Comparison of ENCODE assay signal across 28 mouse cellular contexts in the genomic region with DNA sequence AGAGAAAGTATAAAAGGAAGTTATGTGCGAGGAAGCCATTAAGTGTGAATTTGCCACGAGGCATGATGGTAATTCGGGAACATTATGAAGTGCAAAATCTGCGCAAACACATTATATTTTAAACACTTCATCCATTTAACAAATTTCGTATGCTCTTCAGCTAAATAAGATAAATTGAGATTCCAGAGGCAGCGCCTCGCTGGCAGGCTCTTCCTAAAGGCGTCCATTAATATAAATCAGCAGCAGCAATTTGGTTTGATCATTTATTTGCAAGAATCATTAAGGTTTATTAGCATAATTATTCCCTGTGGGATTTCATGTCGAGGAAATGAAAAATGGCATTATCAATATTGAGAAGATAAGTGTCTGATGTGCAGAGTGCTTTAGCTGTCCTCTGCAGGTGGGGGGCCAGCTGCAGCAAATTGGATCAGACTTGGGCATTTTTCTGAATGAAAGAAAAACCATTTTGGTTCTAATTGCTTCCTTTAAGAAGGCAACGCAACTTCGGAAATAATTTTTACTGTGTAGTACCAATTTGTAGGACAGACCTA. TPM values are rescaled to one million over a fixed set of nuclear protein-coding genes. Genes with fewer than 3 reads are reported as not detected.
DNase-seq lines count a peak whose midpoint lies in the region; ATAC-seq and TF ChIP-seq lines count a peak whose summit lies in the region.
"Had no signal": no experiment of that assay in that cellular context is flagged by ENCODE, and none has a peak within 500 bp of the region (broad histone marks: within the 10 kb centered on the region; RNA-seq: fewer than 3 reads in every experiment).

No protein-coding gene starts in this region.

- WGBS in forebrain, postnatal 0 days = 54% methylated on average over 11 of the region's 11 CpGs
- 81% methylated on average over 11 of the region's 11 CpGs for WGBS in forebrain, embryonic 11.5 days
- WGBS in midbrain, embryonic 16.5 days = 59% methylated on average over 11 of the region's 11 CpGs
- WGBS in midbrain, embryonic 10.5 days = 89% methylated on average over 11 of the region's 11 CpGs
- 48% methylated on average over 11 of the region's 11 CpGs for WGBS in hindbrain, embryonic 16.5 days

- no peaks in the 10 kb centered on the region for H3K4me1 ChIP-seq in forebrain, postnatal 0 days (ENCODE audit: insufficient read depth)
- no peaks in the 10 kb centered on the region for H3K4me1 ChIP-seq in forebrain, embryonic 11.5 days (replicated peaks; ENCODE audit: control insufficient read depth, insufficient read depth, low read length)
- peaks cover 18% of the 10 kb centered on the region for H3K4me1 ChIP-seq in midbrain, embryonic 16.5 days (ENCODE audit: control insufficient read depth, insufficient read depth, low read length)
- H3K4me1 ChIP-seq in midbrain, embryonic 10.5 days = peaks cover 17% of the 10 kb centered on the region
- peaks cover 15% of the 10 kb centered on the region for H3K4me1 ChIP-seq in hindbrain, embryonic 16.5 days (ENCODE audit: control insufficient read depth, insufficient read depth, low read depth, low read length)

- TF ChIP-seq CTCF in forebrain, postnatal 0 days (IDR thresholded peaks at IDR 0.05; ENCODE audit: low read depth) = no peak

- no peak overlapping the region for H3K27ac ChIP-seq in forebrain, postnatal 0 days (ENCODE audit: low read depth, low read length)
- no peak overlapping the region for H3K27ac ChIP-seq in forebrain, embryonic 11.5 days (ENCODE audit: low read depth, low read length)
- no peak overlapping the region for H3K27ac ChIP-seq in midbrain, embryonic 16.5 days (ENCODE audit: low read length)
- H3K27ac ChIP-seq in midbrain, embryonic 10.5 days (replicated peaks) = no peak overlapping the region
- H3K27ac ChIP-seq in hindbrain, embryonic 16.5 days (ENCODE audit: low read depth, low read length) = no peak overlapping the region
- H3K27ac ChIP-seq: embryonic facial prominence, embryonic 13.5 days; limb, embryonic 10.5 days; limb, embryonic 15.5 days; liver, embryonic 13.5 days had no signal

- no peak for DNase-seq in forebrain, postnatal 0 days
- no peak for DNase-seq in forebrain, embryonic 11.5 days (ENCODE audit: low spot score)
- DNase-seq in midbrain, embryonic 10.5 days (ENCODE audit: low spot score) = no peak
- DNase-seq in right cerebral cortex, adult 18-20 months = no peak
- no peak for DNase-seq in thymus, postnatal 25 days
- DNase-seq: adrenal gland, postnatal 14 days; cerebellum, adult 11-12 months; cerebellum, adult 9-11 months; gastrocnemius, postnatal 25 days; heart, adult 18-20 months; heart, postnatal 36 days; kidney, adult 11 months; kidney, postnatal 14 days; layer of hippocampus, adult 9-11 months; liver, embryonic 13.5 days; lung, adult 18-20 months; lung, postnatal 4 days; right cerebral cortex, postnatal 14 days had no signal

- no peak overlapping the region for H3K4me3 ChIP-seq in forebrain, postnatal 0 days (ENCODE audit: low read depth, low read length)
- no peak overlapping the region for H3K4me3 ChIP-seq in forebrain, embryonic 11.5 days (ENCODE audit: low read depth, low read length)
- no peak overlapping the region for H3K4me3 ChIP-seq in midbrain, embryonic 16.5 days (ENCODE audit: low read depth, low read length)
- no peak overlapping the region for H3K4me3 ChIP-seq in midbrain, embryonic 10.5 days
- no peak overlapping the region for H3K4me3 ChIP-seq in hindbrain, embryonic 16.5 days (ENCODE audit: low read length)
- H3K4me3 ChIP-seq: embryonic facial prominence, embryonic 13.5 days; limb, embryonic 10.5 days; limb, embryonic 15.5 days; liver, embryonic 13.5 days; megakaryocyte, embryonic 14.5 days had no signal

- H3K36me3 ChIP-seq in forebrain, postnatal 0 days (ENCODE audit: insufficient read depth) = no peaks in the 10 kb centered on the region
- no peaks in the 10 kb centered on the region for H3K36me3 ChIP-seq in forebrain, embryonic 11.5 days (ENCODE audit: control insufficient read depth, insufficient read depth, low read length)
- no peaks in the 10 kb centered on the region for H3K36me3 ChIP-seq in midbrain, embryonic 16.5 days (ENCODE audit: control insufficient read depth, insufficient read depth, low read length)
- H3K36me3 ChIP-seq in midbrain, embryonic 10.5 days = no peaks in the 10 kb centered on the region
- no peaks in the 10 kb centered on the region for H3K36me3 ChIP-seq in hindbrain, embryonic 16.5 days (ENCODE audit: control insufficient read depth, insufficient read depth, low read length)
- H3K36me3 ChIP-seq: embryonic facial prominence, embryonic 13.5 days; limb, embryonic 10.5 days; limb, embryonic 15.5 days; liver, embryonic 13.5 days had no signal

- H3K9me3 ChIP-seq in forebrain, postnatal 0 days (ENCODE audit: low read length) = no peaks in the 10 kb centered on the region
- H3K9me3 ChIP-seq in forebrain, embryonic 11.5 days (ENCODE audit: control insufficient read depth, low read length) = no peaks in the 10 kb centered on the region
- no peaks in the 10 kb centered on the region for H3K9me3 ChIP-seq in midbrain, embryonic 16.5 days (replicated peaks; ENCODE audit: control insufficient read depth, low read length, poor library complexity, severe bottlenecking)
- 0 out of 2 replicates have a peak, but pooled peaks cover 4% of the 10 kb centered on the region for H3K9me3 ChIP-seq in midbrain, embryonic 10.5 days (replicated peaks)
- H3K9me3 ChIP-seq in hindbrain, embryonic 16.5 days (ENCODE audit: control insufficient read depth, low read length) = no peaks in the 10 kb centered on the region
- H3K9me3 ChIP-seq: embryonic facial prominence, embryonic 13.5 days; limb, embryonic 10.5 days; limb, embryonic 15.5 days; liver, embryonic 13.5 days; megakaryocyte, embryonic 14.5 days had no signal

- H3K27me3 ChIP-seq in forebrain, postnatal 0 days (ENCODE audit: insufficient read depth, low read length) = no peaks in the 10 kb centered on the region
- H3K27me3 ChIP-seq in forebrain, embryonic 11.5 days (ENCODE audit: control insufficient read depth, insufficient read depth, low read length) = no peaks in the 10 kb centered on the region
- H3K27me3 ChIP-seq in midbrain, embryonic 16.5 days (ENCODE audit: control insufficient read depth, insufficient read depth, low read depth, low read length) = no peaks in the 10 kb centered on the region
- H3K27me3 ChIP-seq in midbrain, embryonic 10.5 days (ENCODE audit: low read depth, poor library complexity, severe bottlenecking) = no peaks in the 10 kb centered on the region; the same call in 1 of the 2 replicates
- no peaks in the 10 kb centered on the region for H3K27me3 ChIP-seq in hindbrain, embryonic 16.5 days (replicated peaks; ENCODE audit: control insufficient read depth, insufficient read depth, low read length)
- H3K27me3 ChIP-seq: embryonic facial prominence, embryonic 13.5 days; limb, embryonic 15.5 days had no signal

- peak overlapping the region; percentile 3; the same call in 1 of the 2 replicates for H3K4me2 ChIP-seq in forebrain, postnatal 0 days (ENCODE audit: low read depth)
- H3K4me2 ChIP-seq in forebrain, embryonic 11.5 days (ENCODE audit: low read depth, low read length, severe bottlenecking) = no peak overlapping the region
- no peak overlapping the region for H3K4me2 ChIP-seq in midbrain, embryonic 16.5 days (ENCODE audit: low read length)
- peak overlapping the region; percentile 12; the same call in 1 of the 2 replicates for H3K4me2 ChIP-seq in hindbrain, embryonic 16.5 days (ENCODE audit: low read length)
- H3K4me2 ChIP-seq: embryonic facial prominence, embryonic 13.5 days; heart, embryonic 11.5 days; limb, embryonic 15.5 days; liver, embryonic 13.5 days had no signal

- H3K9ac ChIP-seq in forebrain, postnatal 0 days = no peak overlapping the region
- no peak overlapping the region for H3K9ac ChIP-seq in forebrain, embryonic 11.5 days (ENCODE audit: low read length)
- H3K9ac ChIP-seq in midbrain, embryonic 16.5 days (ENCODE audit: low read depth, low read length) = no peak overlapping the region
- H3K9ac ChIP-seq in hindbrain, embryonic 16.5 days (ENCODE audit: low read depth, low read length) = no peak overlapping the region
- H3K9ac ChIP-seq: embryonic facial prominence, embryonic 13.5 days; limb, embryonic 15.5 days; liver, embryonic 13.5 days had no signal

- no peak; the same call in 1 of the 2 replicates for ATAC-seq in forebrain, postnatal 0 days
- no peak for ATAC-seq in forebrain, embryonic 11.5 days (replicated peaks; ENCODE audit: low FRiP score)
- ATAC-seq in midbrain, embryonic 16.5 days = 0 out of 2 replicates have a peak, but pooled peaks have one; percentile 26
- ATAC-seq in hindbrain, embryonic 16.5 days = peak; percentile 31; the same call in 1 of the 2 replicates
- ATAC-seq: CD4-positive, CD25-positive, alpha-beta regulatory T cell, adult 4 months; inflammation-experienced regulatory T-cells, adult 6 months; lung, postnatal 0 days had no signal

RNA-seq across cellular contexts. Expression of a gene that starts 12.4 kb away (rescaled TPM):
- total RNA-seq in forebrain, postnatal 0 days (2014; rRNA removed) = 2.0 and 2.8 TPM in 2 replicates
- 4.8 and 5.6 TPM in 2 replicates for polyA plus RNA-seq in forebrain, postnatal 0 days (2015; fragmentation: Nextera tagmentation; extraction: Ambion mirVana)
- polyA plus RNA-seq in forebrain, embryonic 11.5 days (2014; fragmentation: Nextera tagmentation; extraction: Ambion mirVana) = 48.6 and 51.7 TPM in 2 replicates
- 6.3 and 6.6 TPM in 2 replicates for polyA plus RNA-seq in midbrain, embryonic 16.5 days (2015; fragmentation: Nextera tagmentation; extraction: Ambion mirVana)
- polyA plus RNA-seq in midbrain, embryonic 10.5 days (2016; fragmentation: Nextera tagmentation; extraction: Ambion mirVana) = 52.9 and 53.8 TPM in 2 replicates
- polyA plus RNA-seq in hindbrain, embryonic 16.5 days (2015; fragmentation: Nextera tagmentation; extraction: Ambion mirVana) = 8.6 and 9.2 TPM in 2 replicates

Comparison
In these comparisons a context has a peak if more than half of its experiments do, and no peak if none do; other contexts are left out.
1. H3K4me2 ChIP-seq: peak in forebrain, postnatal 0 days (single experiment) and hindbrain, embryonic 16.5 days (single experiment); none in forebrain, embryonic 11.5 days (single experiment) and midbrain, embryonic 16.5 days (single experiment).
2. ATAC-seq: peak in midbrain, embryonic 16.5 days (single experiment) and hindbrain, embryonic 16.5 days (single experiment); none in forebrain, postnatal 0 days (single experiment) and forebrain, embryonic 11.5 days (single experiment).